Mouse (Mus musculus): Measurements from ENCODE around the gene Naa38. TPM values are rescaled to one million over a fixed set of nuclear protein-coding genes. Genes with fewer than 3 reads are reported as not detected.
"Not testable (repeated sequence)": the region's sequence is repeated elsewhere in the genome, so short reads cannot be mapped to it uniquely, and the experiment has no call there.

Gene Naa38
- 325 and 343 TPM in 2 replicates for polyA plus RNA-seq (2012; rRNA removed)

GRCm38 (mm10) chr11:69395235-69395633 is at the start of gene Naa38, which contains the start of gene Cyb5d1:
Gene Naa38, plus strand, starts transcription at chr11:69395487.
Gene Cyb5d1, minus strand, starts transcription at chr11:69395631.
- TF ChIP-seq POLR2A (IDR thresholded peaks at IDR 0.05; ENCODE audit: control insufficient read depth, low read depth, low read length), result peak; percentile 29; the same call in 1 of the 2 replicates
- peak within 1 kb of the TSS; percentile 91 for H3K4me3 ChIP-seq (ENCODE audit: control insufficient read depth, low read depth, low read length)
- H3K36me3 ChIP-seq (ENCODE audit: control insufficient read depth, insufficient read depth, low read length); H3K27me3 ChIP-seq (ENCODE audit: control insufficient read depth, insufficient read depth, low read length): not testable (repeated sequence)
- H3K4me1 ChIP-seq (ENCODE audit: control insufficient read depth, insufficient read depth, low read length), result peaks cover 26% of the 10 kb centered on the region
- peak within 1 kb of the TSS; percentile 96 for H3K27ac ChIP-seq (ENCODE audit: control insufficient read depth, insufficient read depth, low read depth, low read length)

DNA sequence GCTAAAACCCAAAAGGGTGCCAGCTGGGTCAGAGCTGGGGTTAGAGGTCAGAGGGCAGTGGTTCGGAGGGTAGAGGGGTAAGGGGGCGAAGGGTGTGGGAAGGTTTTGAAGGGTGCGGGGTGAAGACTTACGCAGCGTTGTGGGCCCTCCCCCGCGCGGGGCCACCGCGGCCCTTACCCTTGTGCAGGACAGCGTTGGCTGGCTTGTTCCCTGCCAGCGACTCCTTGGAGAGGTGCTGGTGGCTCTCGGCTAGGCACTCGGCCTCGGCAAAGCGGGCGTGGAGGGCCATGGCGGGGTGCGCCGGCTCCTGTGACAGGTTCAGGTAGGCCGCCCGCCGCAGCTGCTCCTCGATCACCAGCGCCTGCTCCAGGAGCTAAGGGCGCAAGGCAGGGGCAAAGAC is 48.8 kb upstream of the Naa38 start:
- TF ChIP-seq POLR2A (IDR thresholded peaks at IDR 0.05; ENCODE audit: control insufficient read depth, low read depth, low read length) (no peak), CTCF (IDR thresholded peaks at IDR 0.05; ENCODE audit: control insufficient read depth, insufficient read depth, insufficient replicate concordance, low read depth, low read length) (no peak)
- Histone ChIP-seq H3K4me1 (ENCODE audit: control insufficient read depth, insufficient read depth, low read length) (no peaks in the 10 kb centered on the region), H3K27me3 (ENCODE audit: control insufficient read depth, insufficient read depth, low read length) (no peaks in the 10 kb centered on the region), H3K4me3 (ENCODE audit: control insufficient read depth, low read depth, low read length) (no peak overlapping the region), H3K36me3 (ENCODE audit: control insufficient read depth, insufficient read depth, low read length) (peaks cover 1% of the 10 kb centered on the region; the same call in 1 of the 2 replicates), H3K27ac (ENCODE audit: control insufficient read depth, insufficient read depth, low read depth, low read length) (no peak overlapping the region)

GRCm38 (mm10) chr11:69356544-69356943 is 38.7 kb upstream of the Naa38 start:
- H3K27me3 ChIP-seq (ENCODE audit: control insufficient read depth, insufficient read depth, low read length), result no peaks in the 10 kb centered on the region
- no peak overlapping the region for H3K4me3 ChIP-seq (ENCODE audit: control insufficient read depth, low read depth, low read length)
- H3K27ac ChIP-seq (ENCODE audit: control insufficient read depth, insufficient read depth, low read depth, low read length), result no peak overlapping the region
- H3K36me3 ChIP-seq (ENCODE audit: control insufficient read depth, insufficient read depth, low read length), result peaks cover 12% of the 10 kb centered on the region
- TF ChIP-seq CTCF (IDR thresholded peaks at IDR 0.05; ENCODE audit: control insufficient read depth, insufficient read depth, insufficient replicate concordance, low read depth, low read length) (no peak), POLR2A (IDR thresholded peaks at IDR 0.05; ENCODE audit: control insufficient read depth, low read depth, low read length) (no peak)
- no peaks in the 10 kb centered on the region for H3K4me1 ChIP-seq (ENCODE audit: control insufficient read depth, insufficient read depth, low read length)

- H3K36me3 ChIP-seq (ENCODE audit: control insufficient read depth, insufficient read depth, low read length), result peaks cover 12% of the 10 kb centered on the region
Observed at GRCm38 (mm10) chr11:69357690-69358089, 37.6 kb upstream of the Naa38 start.

GRCm38 (mm10) chr11:69362021-69362420 is 33.3 kb upstream of the Naa38 start:
- H3K27ac ChIP-seq (ENCODE audit: control insufficient read depth, insufficient read depth, low read depth, low read length), result no peak overlapping the region
- TF ChIP-seq POLR2A (IDR thresholded peaks at IDR 0.05; ENCODE audit: control insufficient read depth, low read depth, low read length), result no peak
- TF ChIP-seq CTCF (IDR thresholded peaks at IDR 0.05; ENCODE audit: control insufficient read depth, insufficient read depth, insufficient replicate concordance, low read depth, low read length), result no peak

More at GRCm38 (mm10) chr11:69357690-69358089, 37.6 kb upstream of the Naa38 start:
- Histone ChIP-seq H3K4me3 (ENCODE audit: control insufficient read depth, low read depth, low read length) (no peak overlapping the region), H3K4me1 (ENCODE audit: control insufficient read depth, insufficient read depth, low read length) (no peaks in the 10 kb centered on the region), H3K27me3 (ENCODE audit: control insufficient read depth, insufficient read depth, low read length) (no peaks in the 10 kb centered on the region), H3K27ac (ENCODE audit: control insufficient read depth, insufficient read depth, low read depth, low read length) (no peak overlapping the region)
- TF ChIP-seq POLR2A (IDR thresholded peaks at IDR 0.05; ENCODE audit: control insufficient read depth, low read depth, low read length) (no peak), CTCF (IDR thresholded peaks at IDR 0.05; ENCODE audit: control insufficient read depth, insufficient read depth, insufficient replicate concordance, low read depth, low read length) (no peak)

DNA sequence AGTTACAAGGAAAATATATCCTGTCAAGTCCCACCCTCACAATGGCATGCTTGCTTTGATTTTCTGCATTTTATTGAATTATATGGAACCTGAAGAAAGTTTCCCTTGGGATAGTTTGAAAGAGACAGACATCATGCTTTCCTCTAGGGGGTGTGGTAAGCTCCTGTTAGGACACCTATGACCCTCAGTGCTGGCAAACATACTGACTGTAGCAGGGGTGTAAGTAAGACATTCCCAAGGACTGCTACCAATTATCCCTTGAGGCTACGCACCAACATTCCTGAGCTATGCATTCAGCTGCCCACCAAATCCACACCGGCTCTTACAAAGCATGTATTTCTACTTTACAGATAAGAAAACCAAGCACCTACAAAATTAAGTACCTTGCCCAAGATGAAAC is 32.8 kb upstream of the Naa38 start:
- Histone ChIP-seq H3K4me1 (ENCODE audit: control insufficient read depth, insufficient read depth, low read length) (peaks cover 24% of the 10 kb centered on the region), H3K27me3 (ENCODE audit: control insufficient read depth, insufficient read depth, low read length) (no peaks in the 10 kb centered on the region), H3K4me3 (ENCODE audit: control insufficient read depth, low read depth, low read length) (no peak overlapping the region), H3K36me3 (ENCODE audit: control insufficient read depth, insufficient read depth, low read length) (peaks cover 5% of the 10 kb centered on the region), H3K27ac (ENCODE audit: control insufficient read depth, insufficient read depth, low read depth, low read length) (no peak overlapping the region)
- no peak for TF ChIP-seq CTCF (IDR thresholded peaks at IDR 0.05; ENCODE audit: control insufficient read depth, insufficient read depth, insufficient replicate concordance, low read depth, low read length)
- TF ChIP-seq POLR2A (IDR thresholded peaks at IDR 0.05; ENCODE audit: control insufficient read depth, low read depth, low read length), result no peak

More at GRCm38 (mm10) chr11:69362021-69362420, 33.3 kb upstream of the Naa38 start:
- H3K36me3 ChIP-seq (ENCODE audit: control insufficient read depth, insufficient read depth, low read length), result peaks cover 5% of the 10 kb centered on the region
- H3K4me1 ChIP-seq (ENCODE audit: control insufficient read depth, insufficient read depth, low read length), result peaks cover 20% of the 10 kb centered on the region
- no peaks in the 10 kb centered on the region for H3K27me3 ChIP-seq (ENCODE audit: control insufficient read depth, insufficient read depth, low read length)
- no peak overlapping the region for H3K4me3 ChIP-seq (ENCODE audit: control insufficient read depth, low read depth, low read length)

- H3K27me3 ChIP-seq (ENCODE audit: control insufficient read depth, insufficient read depth, low read length), result no peaks in the 10 kb centered on the region
- H3K27ac ChIP-seq (ENCODE audit: control insufficient read depth, insufficient read depth, low read depth, low read length), result no peak overlapping the region
- no peak overlapping the region for H3K4me3 ChIP-seq (ENCODE audit: control insufficient read depth, low read depth, low read length)
- TF ChIP-seq CTCF (IDR thresholded peaks at IDR 0.05; ENCODE audit: control insufficient read depth, insufficient read depth, insufficient replicate concordance, low read depth, low read length), result no peak
- TF ChIP-seq POLR2A (IDR thresholded peaks at IDR 0.05; ENCODE audit: control insufficient read depth, low read depth, low read length), result no peak
- no peaks in the 10 kb centered on the region; the same call in 1 of the 2 replicates for H3K36me3 ChIP-seq (ENCODE audit: control insufficient read depth, insufficient read depth, low read length)
- H3K4me1 ChIP-seq (ENCODE audit: control insufficient read depth, insufficient read depth, low read length), result peaks cover 30% of the 10 kb centered on the region
Observed at GRCm38 (mm10) chr11:69364376-69364775, 30.9 kb upstream of the Naa38 start.

DNA sequence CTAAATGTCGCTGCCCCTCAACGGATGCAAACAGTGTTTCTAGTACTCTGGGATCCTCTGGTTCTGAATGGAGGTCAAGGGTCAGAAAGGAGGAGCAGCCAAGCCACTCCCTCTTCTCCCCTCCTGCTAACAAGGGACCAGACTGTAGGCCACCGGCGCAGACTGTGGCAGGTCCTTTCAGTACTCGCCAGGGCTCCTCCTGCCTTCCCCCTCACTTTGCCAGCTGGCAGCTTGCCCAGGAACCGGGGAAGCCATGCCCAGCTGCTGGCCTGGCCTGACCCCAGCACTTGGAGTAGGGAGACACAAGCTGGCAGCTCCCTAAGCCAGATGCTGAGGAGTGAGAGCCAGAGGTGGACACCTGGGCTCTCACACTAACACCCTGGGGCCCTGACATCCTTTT is 30.4 kb upstream of the Naa38 start:
- H3K36me3 ChIP-seq (ENCODE audit: control insufficient read depth, insufficient read depth, low read length), result no peaks in the 10 kb centered on the region; the same call in 1 of the 2 replicates
- H3K4me3 ChIP-seq (ENCODE audit: control insufficient read depth, low read depth, low read length), result no peak overlapping the region
- H3K27ac ChIP-seq (ENCODE audit: control insufficient read depth, insufficient read depth, low read depth, low read length), result no peak overlapping the region; the same call in 1 of the 2 replicates
- TF ChIP-seq CTCF (IDR thresholded peaks at IDR 0.05; ENCODE audit: control insufficient read depth, insufficient read depth, insufficient replicate concordance, low read depth, low read length), result no peak
- TF ChIP-seq POLR2A (IDR thresholded peaks at IDR 0.05; ENCODE audit: control insufficient read depth, low read depth, low read length), result no peak
- H3K27me3 ChIP-seq (ENCODE audit: control insufficient read depth, insufficient read depth, low read length), result no peaks in the 10 kb centered on the region
- H3K4me1 ChIP-seq (ENCODE audit: control insufficient read depth, insufficient read depth, low read length), result peaks cover 30% of the 10 kb centered on the region

Measured in testis, adult 2 months (tissue).